Mouse (Mus musculus): ENCODE measurements around the gene Adk. TPM values are rescaled to one million over a fixed set of nuclear protein-coding genes. Genes with fewer than 3 reads are reported as not detected.

Gene Adk
- polyA plus RNA-seq, 3 experiments from 2014 or later = 84.7 to 128 (median 118) TPM

DNA sequence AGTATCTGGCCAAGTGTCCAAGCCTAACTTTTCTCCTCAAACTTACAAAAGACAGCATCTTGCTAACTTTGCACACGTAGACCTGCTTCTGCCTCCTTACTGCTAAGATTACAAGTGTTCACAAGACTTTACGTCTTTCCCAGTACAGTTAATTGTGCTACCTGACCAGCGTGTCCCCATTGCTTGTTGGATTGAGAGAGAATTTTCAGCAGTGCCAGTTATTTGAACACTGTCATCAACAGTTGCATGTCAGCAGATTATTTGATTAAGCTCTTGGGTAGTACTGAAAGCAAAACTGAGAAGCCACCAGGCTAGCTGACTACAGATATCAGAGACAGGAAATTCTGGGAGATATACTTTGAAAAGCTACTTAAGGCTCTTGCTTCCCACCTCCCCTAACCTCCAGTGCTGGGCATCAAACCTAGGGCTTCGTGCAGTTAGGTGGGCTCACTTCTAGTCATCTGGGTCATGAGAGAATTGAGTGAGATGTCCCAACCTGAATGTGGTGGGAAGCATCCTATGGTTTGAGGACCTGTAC lies 50.4 kb downstream of the Adk start:
- peak; percentile 58 for ATAC-seq

GRCm38 (mm10) chr14:21105049-21105448 lies 52.7 kb downstream of the Adk start:
- no peak for ATAC-seq

DNA sequence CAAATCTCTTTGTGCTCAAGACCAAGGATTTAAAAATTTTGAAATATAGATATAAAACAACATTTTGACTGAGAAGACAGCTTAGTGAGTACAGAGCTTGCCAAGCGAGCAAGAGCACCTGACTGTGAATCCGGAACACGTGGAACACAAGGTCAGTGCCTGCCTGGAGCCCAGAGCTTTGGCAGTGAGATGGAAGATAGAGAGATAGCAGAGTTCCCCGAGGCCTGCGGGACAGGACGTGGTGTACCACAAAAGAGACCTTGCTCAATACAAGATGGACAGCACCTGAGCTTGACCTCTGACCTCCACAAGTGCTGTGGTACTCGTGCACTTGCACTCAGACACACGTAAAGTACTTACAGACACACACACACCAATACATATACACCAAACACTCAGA lies 54.2 kb downstream of the Adk start:
- no peak for ATAC-seq

DNA sequence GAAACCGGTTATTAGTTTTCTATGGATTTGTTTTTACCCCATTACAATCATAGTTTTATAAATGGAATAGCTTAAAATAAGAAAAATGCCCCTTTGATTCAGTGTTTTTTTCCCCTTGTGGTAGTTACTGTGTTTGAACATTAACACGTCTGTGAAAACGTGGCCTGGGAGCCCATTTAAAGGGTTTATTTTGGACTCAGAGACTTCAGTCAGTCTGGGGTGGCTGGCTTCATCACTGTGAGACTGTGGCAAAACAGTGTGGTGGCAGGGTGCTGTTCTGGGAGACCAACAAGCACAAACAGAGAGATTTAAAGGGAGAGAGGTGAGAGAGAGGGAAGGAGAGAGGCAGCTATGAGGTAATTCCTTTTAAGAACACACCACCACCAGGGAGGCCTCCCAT lies 55.2 kb downstream of the Adk start:
- no peak for ATAC-seq

DNA sequence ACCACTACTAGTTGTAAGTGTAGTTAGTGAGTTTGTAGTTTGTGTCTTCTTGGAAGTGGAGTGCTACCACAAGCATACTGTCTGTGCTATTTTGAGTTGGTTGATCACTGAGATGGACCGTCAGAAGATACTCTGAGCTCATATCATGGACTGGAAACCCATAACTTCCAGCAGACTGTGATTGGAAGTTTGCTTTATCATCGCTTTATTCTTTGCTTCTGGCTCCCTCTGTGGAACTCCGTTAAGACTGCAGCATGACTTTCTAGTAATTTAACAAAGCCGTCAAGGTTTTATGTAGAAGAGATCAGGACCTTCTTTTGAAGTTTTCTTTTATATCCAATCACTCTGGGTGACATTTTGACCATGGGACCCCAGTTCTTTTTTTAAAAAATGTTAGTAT lies 58.1 kb downstream of the Adk start:
- no peak for ATAC-seq

GRCm38 (mm10) chr14:21111500-21111899 lies 59.1 kb downstream of the Adk start:
- no peak for ATAC-seq

DNA sequence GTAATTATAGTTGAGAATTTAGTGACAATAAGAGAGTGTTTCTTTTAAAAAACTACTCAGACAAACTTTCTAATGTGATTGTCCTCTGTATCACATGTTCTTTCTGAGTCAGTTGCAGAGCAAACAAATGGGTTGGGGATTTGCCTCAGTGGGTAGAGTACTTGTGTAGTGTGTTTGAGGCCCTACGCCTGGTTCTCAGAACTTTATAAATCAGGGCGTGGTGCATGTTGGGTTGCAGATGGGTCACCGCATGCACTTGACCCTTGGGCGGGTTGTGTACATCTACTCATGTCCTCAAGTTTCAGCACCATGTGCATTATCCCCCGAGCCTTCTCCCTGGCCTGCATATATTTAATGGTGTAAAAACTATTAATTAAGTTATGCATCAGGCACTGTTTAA lies 59.8 kb downstream of the Adk start:
- ATAC-seq = no peak

DNA sequence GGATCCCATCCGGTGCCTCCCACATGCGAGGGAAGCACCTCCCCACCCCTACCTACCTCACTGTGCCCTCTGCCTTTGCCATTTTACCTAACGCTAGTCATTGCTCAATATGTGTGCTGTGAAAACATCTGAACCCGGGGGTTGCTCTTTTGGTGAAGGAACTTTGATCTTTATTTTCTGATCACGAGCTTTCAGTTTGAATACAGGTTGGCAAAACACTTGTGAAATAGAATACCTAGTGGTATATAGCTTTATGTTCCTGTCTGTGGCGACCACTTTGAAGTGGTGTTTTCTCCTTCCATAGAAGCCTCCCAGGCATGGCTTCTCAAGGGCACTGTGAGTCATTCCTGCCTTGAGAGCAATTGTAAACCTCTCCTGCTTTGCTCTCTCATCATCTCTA lies 60.4 kb downstream of the Adk start:
- peak; percentile 92 for ATAC-seq

DNA sequence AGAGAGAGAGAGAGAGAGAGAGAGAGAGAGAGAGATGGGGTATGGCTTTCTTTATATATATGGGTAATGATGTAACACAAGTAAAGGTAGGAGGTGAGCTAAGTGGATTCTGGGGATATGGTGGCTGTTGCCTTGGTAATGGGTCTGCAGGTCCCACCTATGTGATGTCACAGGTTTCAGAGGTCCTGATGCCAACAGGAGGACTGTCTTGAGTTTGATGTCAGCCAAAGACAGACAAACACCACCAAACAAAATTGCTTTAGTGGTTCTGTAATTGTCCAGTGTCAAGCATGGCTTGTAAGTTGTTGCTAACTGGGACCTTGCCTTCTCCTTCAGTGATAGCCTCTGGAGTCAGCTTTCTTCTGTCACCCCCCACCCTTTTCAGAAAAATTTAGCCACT lies 62.0 kb downstream of the Adk start:
- no peak for ATAC-seq

DNA sequence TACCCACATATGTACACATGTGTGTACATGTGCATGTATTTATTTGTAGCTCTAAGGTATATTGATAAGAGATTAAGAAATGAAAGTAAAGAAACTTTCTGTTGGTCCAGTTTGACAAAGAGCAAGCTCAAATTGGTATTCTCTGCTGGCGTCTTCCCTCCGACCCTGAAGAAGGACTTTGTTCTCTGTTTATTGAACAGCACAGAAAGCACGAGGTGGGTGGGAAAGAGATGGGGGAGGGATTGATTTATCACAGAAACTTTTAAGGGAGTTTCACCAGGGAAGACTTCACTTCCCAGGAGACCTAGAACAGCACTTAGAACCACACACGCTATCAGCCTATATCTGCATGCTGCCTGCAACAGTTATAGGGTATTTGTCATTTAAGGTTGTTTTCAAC lies 62.9 kb downstream of the Adk start:
- ATAC-seq = no peak

GRCm38 (mm10) chr14:21115888-21116460 lies 63.6 kb downstream of the Adk start:
- ATAC-seq = peak; percentile 25

GRCm38 (mm10) chr14:21118095-21118494 lies 65.7 kb downstream of the Adk start:
- no peak for ATAC-seq

- ATAC-seq = no peak
These were observed 67.4 kb downstream of the Adk start for GRCm38 (mm10) chr14:21119653-21120313.

DNA sequence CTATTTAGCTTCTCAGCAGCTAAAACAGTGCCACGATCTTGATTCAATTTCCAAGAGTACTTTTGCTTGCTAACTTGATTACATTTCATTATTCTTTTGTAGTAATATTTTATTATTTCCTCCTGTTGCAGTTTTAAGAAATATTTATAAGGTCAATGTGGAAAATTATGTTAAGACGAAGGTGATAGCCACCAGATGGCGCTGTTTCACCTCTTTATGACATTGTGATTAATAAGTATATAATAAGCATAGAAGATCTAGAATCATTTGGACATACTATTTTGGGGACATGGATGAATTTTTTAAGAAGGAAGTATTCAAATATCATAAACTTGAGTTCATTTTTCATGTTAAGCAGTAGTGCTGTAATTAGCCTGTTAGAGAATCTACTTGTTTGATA lies 68.1 kb downstream of the Adk start:
- ATAC-seq = no peak

DNA sequence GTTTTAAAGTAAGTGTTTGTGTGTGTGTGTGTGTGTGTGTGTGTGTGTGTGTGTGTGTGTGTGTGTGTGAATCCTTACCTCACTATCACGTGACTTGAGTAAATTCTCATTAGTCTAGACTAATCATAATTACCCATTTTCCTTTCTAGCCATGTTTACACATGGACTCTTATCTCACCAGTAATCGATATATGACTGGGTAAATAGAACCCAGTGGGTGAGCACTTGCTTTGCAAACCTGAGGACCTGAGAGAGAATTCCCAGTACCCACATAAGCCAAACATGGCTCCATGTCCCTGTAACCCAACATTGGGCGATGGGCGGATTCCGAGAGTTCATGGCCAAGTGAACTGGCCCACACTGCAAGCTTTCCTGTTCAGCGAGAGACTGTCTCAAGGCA lies 74.8 kb downstream of the Adk start:
- ATAC-seq = no peak

DNA sequence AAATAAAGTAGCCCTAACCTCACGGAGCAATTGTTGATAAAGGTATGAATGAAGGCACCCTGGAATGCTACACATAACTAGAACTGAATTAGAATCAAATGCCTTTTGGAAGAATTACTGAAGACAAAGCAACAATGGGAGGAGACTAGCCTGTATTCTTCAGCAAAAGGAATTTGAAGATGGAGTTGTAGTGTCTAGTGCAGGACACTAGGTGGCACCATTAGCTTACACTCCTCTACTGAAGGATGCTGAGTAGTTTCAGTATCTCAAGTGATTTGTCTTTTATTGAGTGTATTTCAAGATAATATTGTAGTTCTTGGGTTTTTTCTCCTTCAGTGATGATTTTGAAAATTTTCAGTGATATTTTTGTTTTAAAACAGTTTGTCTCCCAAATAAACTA lies 84.5 kb downstream of the Adk start:
- peak; percentile 97 for ATAC-seq

DNA sequence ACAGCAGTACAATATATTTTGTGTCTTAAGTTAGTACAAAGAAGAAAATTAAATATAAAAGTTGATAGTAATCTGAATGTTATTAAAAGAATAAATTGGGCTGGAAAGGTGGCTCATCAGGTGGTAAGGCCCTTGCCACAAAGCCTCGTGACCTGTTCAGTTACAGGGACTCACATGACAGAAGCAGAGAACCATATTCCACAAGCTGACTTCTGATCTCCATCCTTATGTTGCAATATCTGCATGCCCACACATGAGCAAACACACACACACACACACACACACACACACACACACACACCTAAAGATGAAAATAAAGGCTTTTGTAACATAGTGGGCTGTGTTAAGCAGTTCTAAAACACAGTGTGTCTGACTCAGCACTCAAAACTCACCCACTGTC lies 90.2 kb downstream of the Adk start:
- ATAC-seq = no peak

- ATAC-seq = peak; percentile 46
These were observed 91.2 kb downstream of the Adk start for GRCm38 (mm10) chr14:21143406-21144115.

DNA sequence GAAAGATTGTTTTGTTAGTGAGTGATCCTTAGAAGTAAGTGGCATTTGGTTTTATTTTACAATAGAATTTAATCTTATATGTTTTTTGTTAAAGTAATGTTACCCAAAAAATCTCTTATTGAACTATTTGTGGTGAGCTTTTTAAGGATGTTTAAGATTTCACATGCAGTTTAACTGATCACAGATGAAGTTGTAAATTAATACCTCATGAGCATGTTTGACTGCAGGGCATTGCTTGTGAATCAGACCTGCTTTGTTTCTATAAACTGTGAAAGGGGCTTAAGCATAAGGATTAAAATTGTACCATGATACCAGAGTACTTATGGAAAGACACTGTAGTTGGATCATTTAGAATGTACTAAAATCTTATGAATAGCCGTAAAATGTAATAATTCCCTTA lies 94.8 kb downstream of the Adk start:
- no peak for ATAC-seq

- ATAC-seq = no peak
These were observed 97.9 kb downstream of the Adk start for GRCm38 (mm10) chr14:21150301-21150700.

DNA sequence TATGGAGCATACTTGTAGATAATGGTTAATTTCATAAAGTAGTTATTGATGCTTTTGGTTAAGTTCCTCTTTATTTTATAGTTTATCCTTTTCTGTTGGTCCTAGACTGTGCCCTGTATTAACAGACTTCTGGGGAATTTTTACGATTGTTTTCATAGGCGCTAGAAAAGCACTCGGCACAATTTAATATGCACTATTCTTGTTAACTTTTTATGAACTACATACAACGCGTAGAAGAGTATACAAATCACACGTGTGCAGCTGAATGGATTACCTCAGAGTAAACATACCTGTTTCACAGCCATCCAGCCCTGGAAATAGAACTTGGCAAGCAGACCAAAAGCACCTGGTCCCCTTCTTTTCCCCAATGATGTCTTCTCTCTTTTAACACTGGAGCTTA lies 99.7 kb downstream of the Adk start:
- no peak for ATAC-seq

GRCm38 (mm10) chr14:21165706-21166105 lies 113.3 kb downstream of the Adk start:
- no peak for ATAC-seq

- no peak for ATAC-seq
These were observed 113.7 kb downstream of the Adk start for GRCm38 (mm10) chr14:21166114-21166513.
